In the genomic region with DNA sequence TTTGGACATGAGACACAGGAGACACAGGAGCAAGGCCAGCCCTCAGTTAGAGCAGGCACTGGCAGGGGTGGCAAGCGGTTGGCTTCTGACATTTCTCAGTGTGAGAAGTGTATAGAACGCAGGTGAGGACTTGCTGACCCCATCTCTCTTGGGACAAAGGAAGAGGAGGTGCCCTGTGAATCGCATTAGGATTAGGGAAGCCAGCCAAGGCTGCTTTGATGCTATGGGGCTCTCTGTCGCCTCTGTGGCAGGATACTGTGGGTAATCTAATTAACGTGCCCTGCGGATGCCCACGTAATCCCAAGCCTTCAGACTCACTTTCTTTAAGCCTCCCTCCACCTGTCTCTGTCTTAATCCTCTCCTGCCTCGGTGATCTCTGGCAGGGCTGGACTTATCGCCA, we compare ENCODE assay signal across 10 mouse cellular contexts.
DNase-seq lines count a peak whose midpoint lies in the region; ATAC-seq and TF ChIP-seq lines count a peak whose summit lies in the region.
"Had no signal": no experiment of that assay in that cellular context is flagged by ENCODE, and none has a peak within 500 bp of the region (broad histone marks: within the 10 kb centered on the region; RNA-seq: fewer than 3 reads in every experiment).

No protein-coding gene starts in this region.

- H3K4me1 ChIP-seq in hindbrain, embryonic 14.5 days (replicated peaks; ENCODE audit: control insufficient read depth, insufficient read depth, low read length), result peaks cover 63% of the 10 kb centered on the region
- H3K4me1 ChIP-seq in midbrain, embryonic 15.5 days, result peaks cover 62% of the 10 kb centered on the region

- no peak overlapping the region for H3K4me3 ChIP-seq in layer of hippocampus, adult 2 months
- H3K4me3 ChIP-seq in hindbrain, embryonic 14.5 days (replicated peaks; ENCODE audit: low read length), result no peak overlapping the region
- H3K4me3 ChIP-seq in midbrain, embryonic 15.5 days, result no peak overlapping the region

- WGBS in hindbrain, embryonic 14.5 days, result 31% methylated on average over 9 of the region's 9 CpGs
- 11% methylated on average over 9 of the region's 9 CpGs for WGBS in midbrain, embryonic 15.5 days

- H3K4me2 ChIP-seq in hindbrain, embryonic 14.5 days (replicated peaks), result no peak overlapping the region
- no peak overlapping the region for H3K4me2 ChIP-seq in midbrain, embryonic 15.5 days
- H3K4me2 ChIP-seq: lung, embryonic 14.5 days had no signal

- ATAC-seq in hindbrain, embryonic 14.5 days (ENCODE audit: low FRiP score), result no peak
- ATAC-seq in midbrain, embryonic 15.5 days (replicated peaks), result 0 out of 2 replicates have a peak, but pooled peaks have one; percentile 8
- ATAC-seq in granulocyte monocyte progenitor cell, adult 5-6 weeks (replicated peaks; ENCODE audit: poor library complexity, severe bottlenecking), result no peak

- H3K27me3 ChIP-seq in hindbrain, embryonic 14.5 days (ENCODE audit: control insufficient read depth, insufficient read depth, low read length), result no peaks in the 10 kb centered on the region
- H3K27me3 ChIP-seq in midbrain, embryonic 15.5 days (replicated peaks), result no peaks in the 10 kb centered on the region

- peak; percentile 50 to 56 for DNase-seq in cerebellum, adult 18-20 months
- no peak for DNase-seq in cerebellum, adult 11 months
- DNase-seq in layer of hippocampus, adult 2 months (ENCODE audit: low spot score in 2 of 2), result no peak
- no peak for DNase-seq in layer of hippocampus, postnatal 36 days
- DNase-seq in hindbrain, embryonic 14.5 days (ENCODE audit: low spot score), result no peak
- no peak for DNase-seq in adrenal gland, postnatal 14 days
- DNase-seq: lung, embryonic 14.5 days; thymus, adult 18-20 months had no signal

- no peaks in the 10 kb centered on the region; the same call in 1 of the 2 replicates for H3K36me3 ChIP-seq in hindbrain, embryonic 14.5 days (replicated peaks; ENCODE audit: control insufficient read depth, insufficient read depth)
- H3K36me3 ChIP-seq in midbrain, embryonic 15.5 days (replicated peaks), result no peaks in the 10 kb centered on the region

- no peaks in the 10 kb centered on the region for H3K9me3 ChIP-seq in hindbrain, embryonic 14.5 days (ENCODE audit: control insufficient read depth, low read length)
- H3K9me3 ChIP-seq in midbrain, embryonic 15.5 days, result no peaks in the 10 kb centered on the region

- no peak for TF ChIP-seq CTCF in layer of hippocampus, adult 2 months (conservative IDR thresholded peaks at IDR 0.05)

- no peak overlapping the region for H3K9ac ChIP-seq in hindbrain, embryonic 14.5 days
- no peak overlapping the region for H3K9ac ChIP-seq in midbrain, embryonic 15.5 days
- H3K9ac ChIP-seq: lung, embryonic 14.5 days had no signal

- H3K27ac ChIP-seq in layer of hippocampus, adult 2 months, result peak overlapping the region; percentile 1; the same call in 1 of the 2 replicates
- H3K27ac ChIP-seq in hindbrain, embryonic 14.5 days, result peak overlapping the region; percentile 21; the same call in 1 of the 2 replicates
- H3K27ac ChIP-seq in midbrain, embryonic 15.5 days, result peak overlapping the region; percentile 41

Comparison
In these comparisons a context has a peak if more than half of its experiments do, and no peak if none do; other contexts are left out.
1. DNase-seq: peak in cerebellum, adult 18-20 months (2 of 2); none in cerebellum, adult 11 months (single experiment), layer of hippocampus, adult 2 months (0 of 2), layer of hippocampus, postnatal 36 days (0 of 2), hindbrain, embryonic 14.5 days (single experiment) and adrenal gland, postnatal 14 days (single experiment).
2. Peak in every context shown above with its lines, with median percentiles within 50 percentile points of each other: H3K27ac ChIP-seq.